Mouse (Mus musculus): ENCODE measurements around the gene Krt7. TPM values are rescaled to one million over a fixed set of nuclear protein-coding genes. Genes with fewer than 3 reads are reported as not detected.

Krt7 gene
- polyA plus RNA-seq, 1 experiment from 2014 or later, result 229 TPM

DNA sequence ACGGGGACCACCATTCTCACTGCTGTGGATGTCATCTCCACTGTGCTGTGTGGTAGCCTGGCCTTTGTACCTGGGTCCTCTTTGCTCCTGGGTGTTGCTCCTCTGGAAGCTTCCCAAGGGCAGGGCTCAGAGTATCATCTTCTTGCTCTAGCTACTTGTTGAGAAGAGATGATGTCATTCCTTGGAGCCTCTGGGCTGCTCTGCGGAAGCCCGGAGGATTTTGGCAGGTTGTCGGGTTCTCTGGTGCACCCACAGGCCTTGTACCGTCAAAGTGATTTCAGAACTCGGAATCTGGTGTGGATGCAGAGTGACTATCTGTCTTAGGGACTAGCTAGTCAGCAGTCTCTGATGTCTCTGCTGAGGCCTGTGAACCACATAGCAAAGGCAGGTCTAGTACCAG is 25.8 kb upstream of the Krt7 start:
- ATAC-seq (replicated peaks; ENCODE audit: low FRiP score, low read depth), result no peak
- Histone ChIP-seq H3K27me3 (ENCODE audit: insufficient read depth, low read length) (no peaks in the 10 kb centered on the region), H3K4me3 (replicated peaks; ENCODE audit: low read depth, low read length) (no peak overlapping the region), H3K36me3 (ENCODE audit: insufficient read depth, low read length) (no peaks in the 10 kb centered on the region), H3K27ac (no peak overlapping the region), H3K4me2 (ENCODE audit: low read length) (no peak overlapping the region), H3K9ac (ENCODE audit: low read depth, low read length) (no peak overlapping the region), H3K4me1 (replicated peaks; ENCODE audit: insufficient read depth, low read length) (no peaks in the 10 kb centered on the region), H3K9me3 (replicated peaks; ENCODE audit: low read length) (no peaks in the 10 kb centered on the region)
- WGBS, result 86% methylated on average over 6 of the region's 6 CpGs
- no peak for TF ChIP-seq CTCF (IDR thresholded peaks at IDR 0.05; ENCODE audit: low read depth)
- DNase-seq (ENCODE audit: low spot score), result no peak

DNA sequence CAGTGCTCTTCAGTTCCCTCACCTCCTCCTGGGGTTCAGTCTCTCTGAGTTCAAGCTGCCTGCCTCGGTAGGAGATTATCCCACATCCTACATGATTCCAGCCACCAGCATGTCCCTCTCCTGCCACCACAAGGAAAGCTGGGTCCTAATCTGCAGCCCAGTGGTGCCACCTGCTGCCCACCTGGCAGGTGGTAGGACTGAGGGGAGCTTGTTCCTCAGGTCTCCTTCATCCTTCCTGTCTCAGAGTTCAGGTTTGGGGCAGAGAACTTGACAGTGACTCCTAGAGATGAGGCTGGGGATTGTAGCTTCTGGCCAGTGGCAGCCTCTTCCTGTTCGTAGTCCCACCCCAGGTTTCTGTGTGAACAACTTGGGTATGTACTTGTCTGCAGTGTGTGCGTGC is 23.7 kb upstream of the Krt7 start:
- Histone ChIP-seq H3K9me3 (replicated peaks; ENCODE audit: low read length) (no peaks in the 10 kb centered on the region), H3K9ac (ENCODE audit: low read depth, low read length) (no peak overlapping the region), H3K4me1 (replicated peaks; ENCODE audit: insufficient read depth, low read length) (no peaks in the 10 kb centered on the region), H3K27me3 (ENCODE audit: insufficient read depth, low read length) (no peaks in the 10 kb centered on the region), H3K27ac (no peak overlapping the region), H3K4me3 (replicated peaks; ENCODE audit: low read depth, low read length) (no peak overlapping the region), H3K4me2 (ENCODE audit: low read length) (no peak overlapping the region), H3K36me3 (ENCODE audit: insufficient read depth, low read length) (no peaks in the 10 kb centered on the region)
- peak; percentile 84 for TF ChIP-seq CTCF (IDR thresholded peaks at IDR 0.05; ENCODE audit: low read depth)
- ATAC-seq (replicated peaks; ENCODE audit: low FRiP score, low read depth) (no peak), DNase-seq (ENCODE audit: low spot score) (no peak)
- WGBS, result 60% methylated on average over 3 of the region's 3 CpGs

DNA sequence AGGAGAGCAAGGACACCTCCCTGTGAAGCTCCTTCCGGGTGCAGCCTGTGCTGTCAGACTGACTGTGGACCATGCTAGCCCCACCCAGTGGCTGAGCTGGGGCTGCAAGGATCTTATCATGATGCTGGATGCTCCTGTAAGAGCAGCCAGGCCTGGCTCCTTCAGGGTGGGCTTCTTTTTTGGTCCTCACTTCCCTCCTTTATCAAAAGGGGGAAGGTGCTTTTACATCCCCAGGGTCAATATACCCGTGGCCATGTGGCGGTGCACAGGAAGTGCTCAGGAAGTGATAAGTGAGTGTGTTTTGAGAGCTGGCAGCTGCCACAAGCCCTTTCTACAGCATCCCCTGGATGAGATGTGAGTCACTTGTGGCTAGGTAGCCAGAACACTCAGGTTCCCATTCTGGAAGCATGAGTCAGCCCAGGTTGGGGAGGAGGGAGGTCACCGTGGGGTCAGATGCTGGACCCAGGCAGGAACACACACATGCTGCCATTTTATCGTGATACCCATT is 22.8 kb upstream of the Krt7 start:
- ATAC-seq (replicated peaks; ENCODE audit: low FRiP score, low read depth) (no peak), DNase-seq (ENCODE audit: low spot score) (no peak)
- Histone ChIP-seq H3K4me1 (replicated peaks; ENCODE audit: insufficient read depth, low read length) (no peaks in the 10 kb centered on the region), H3K27me3 (ENCODE audit: insufficient read depth, low read length) (no peaks in the 10 kb centered on the region), H3K27ac (no peak overlapping the region), H3K36me3 (ENCODE audit: insufficient read depth, low read length) (no peaks in the 10 kb centered on the region), H3K9me3 (replicated peaks; ENCODE audit: low read length) (no peaks in the 10 kb centered on the region), H3K9ac (ENCODE audit: low read depth, low read length) (no peak overlapping the region), H3K4me3 (replicated peaks; ENCODE audit: low read depth, low read length) (no peak overlapping the region), H3K4me2 (ENCODE audit: low read length) (no peak overlapping the region)
- peak; percentile 56 for TF ChIP-seq CTCF (IDR thresholded peaks at IDR 0.05; ENCODE audit: low read depth)
- 53% methylated on average over 5 of the region's 5 CpGs for WGBS

DNA sequence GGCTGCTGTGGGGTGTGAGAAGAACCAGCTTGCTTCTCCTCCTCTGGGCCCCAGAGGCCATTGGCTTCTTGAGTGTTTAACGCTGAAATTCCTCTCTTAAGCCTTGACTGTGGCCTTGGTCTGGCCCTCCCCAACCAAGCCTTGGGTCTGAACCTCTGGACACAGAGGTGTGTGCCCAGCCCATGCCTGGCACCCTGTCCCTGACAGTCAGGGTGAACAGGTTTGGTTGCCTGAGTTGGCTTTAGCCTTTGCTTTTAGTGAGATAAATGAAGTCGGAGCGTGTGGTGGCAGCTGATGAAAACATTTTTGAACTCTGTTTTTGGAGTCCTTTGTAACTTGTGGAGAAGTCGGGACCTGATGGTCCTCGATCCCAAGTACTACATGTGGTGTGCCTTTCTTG is 20.6 kb upstream of the Krt7 start:
- Histone ChIP-seq H3K36me3 (ENCODE audit: insufficient read depth, low read length) (no peaks in the 10 kb centered on the region), H3K4me3 (replicated peaks; ENCODE audit: low read depth, low read length) (no peak overlapping the region), H3K9me3 (replicated peaks; ENCODE audit: low read length) (no peaks in the 10 kb centered on the region), H3K27ac (no peak overlapping the region), H3K9ac (ENCODE audit: low read depth, low read length) (no peak overlapping the region), H3K4me1 (replicated peaks; ENCODE audit: insufficient read depth, low read length) (no peaks in the 10 kb centered on the region), H3K27me3 (ENCODE audit: insufficient read depth, low read length) (no peaks in the 10 kb centered on the region), H3K4me2 (ENCODE audit: low read length) (no peak overlapping the region)
- TF ChIP-seq CTCF (IDR thresholded peaks at IDR 0.05; ENCODE audit: low read depth), result no peak
- DNase-seq (ENCODE audit: low spot score) (no peak), ATAC-seq (replicated peaks; ENCODE audit: low FRiP score, low read depth) (no peak)
- WGBS, result 89% methylated on average over 5 of the region's 5 CpGs

DNA sequence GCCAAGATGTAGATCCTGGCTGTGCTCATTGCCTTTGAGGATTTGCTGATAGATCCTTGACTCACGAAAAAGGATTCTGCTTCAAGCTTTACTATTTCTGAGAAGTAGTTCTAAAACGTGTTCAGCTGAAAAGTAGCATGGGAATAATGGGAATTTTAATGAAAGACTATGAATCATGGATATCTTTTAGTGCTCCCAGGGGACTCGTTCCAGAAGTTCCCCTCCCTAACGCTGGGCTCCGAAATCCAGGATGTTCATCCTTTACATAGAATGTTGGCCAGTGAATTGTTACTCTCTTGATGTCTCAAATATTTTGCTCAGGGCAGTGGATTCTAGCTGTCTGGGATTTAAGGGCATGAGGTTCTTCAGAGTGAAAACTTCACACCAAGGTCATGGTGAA is 18.6 kb upstream of the Krt7 start:
- no peak for TF ChIP-seq CTCF (IDR thresholded peaks at IDR 0.05; ENCODE audit: low read depth)
- no peaks in the 10 kb centered on the region for H3K4me1 ChIP-seq (replicated peaks; ENCODE audit: insufficient read depth, low read length)
- no peak overlapping the region for H3K4me3 ChIP-seq (replicated peaks; ENCODE audit: low read depth, low read length)
- H3K9me3 ChIP-seq (replicated peaks; ENCODE audit: low read length), result no peaks in the 10 kb centered on the region
- H3K27me3 ChIP-seq (ENCODE audit: insufficient read depth, low read length), result no peaks in the 10 kb centered on the region
- H3K27ac ChIP-seq, result no peak overlapping the region
- no peak overlapping the region for H3K9ac ChIP-seq (ENCODE audit: low read depth, low read length)
- 61% methylated on average over 5 of the region's 5 CpGs for WGBS
- ATAC-seq (replicated peaks; ENCODE audit: low FRiP score, low read depth) (no peak), DNase-seq (ENCODE audit: low spot score) (no peak)
- no peak overlapping the region for H3K4me2 ChIP-seq (ENCODE audit: low read length)
- no peaks in the 10 kb centered on the region for H3K36me3 ChIP-seq (ENCODE audit: insufficient read depth, low read length)

DNA sequence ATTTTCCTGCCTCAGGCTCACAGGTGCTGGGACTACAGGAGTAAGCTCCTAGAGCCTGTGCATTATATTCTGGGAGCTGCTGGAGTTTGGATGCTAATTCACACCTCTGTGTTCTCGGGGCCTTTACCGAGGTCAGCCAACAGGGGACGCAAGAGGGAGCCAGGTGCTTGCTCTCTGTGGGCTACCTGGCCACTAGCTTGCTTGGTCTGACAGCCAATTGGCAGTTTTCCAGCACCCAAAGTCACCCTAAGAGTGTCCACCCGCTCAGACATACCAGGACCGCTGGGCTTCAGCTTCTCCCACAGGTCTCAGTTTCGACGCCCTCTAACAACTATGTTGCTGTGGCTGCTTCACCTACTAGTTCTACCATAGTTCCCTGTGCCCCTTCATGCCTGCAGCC is 15.9 kb upstream of the Krt7 start:
- Histone ChIP-seq H3K9ac (ENCODE audit: low read depth, low read length) (no peak overlapping the region), H3K4me3 (replicated peaks; ENCODE audit: low read depth, low read length) (no peak overlapping the region), H3K9me3 (replicated peaks; ENCODE audit: low read length) (no peaks in the 10 kb centered on the region), H3K27ac (no peak overlapping the region), H3K27me3 (ENCODE audit: insufficient read depth, low read length) (no peaks in the 10 kb centered on the region), H3K4me1 (replicated peaks; ENCODE audit: insufficient read depth, low read length) (no peaks in the 10 kb centered on the region), H3K4me2 (ENCODE audit: low read length) (no peak overlapping the region), H3K36me3 (ENCODE audit: insufficient read depth, low read length) (no peaks in the 10 kb centered on the region)
- peak; percentile 61; the same call in 1 of the 2 replicates for ATAC-seq (replicated peaks; ENCODE audit: low FRiP score, low read depth)
- no peak for DNase-seq (ENCODE audit: low spot score)
- peak; percentile 37 for TF ChIP-seq CTCF (IDR thresholded peaks at IDR 0.05; ENCODE audit: low read depth)
- 50% methylated on average over 7 of the region's 7 CpGs for WGBS

DNA sequence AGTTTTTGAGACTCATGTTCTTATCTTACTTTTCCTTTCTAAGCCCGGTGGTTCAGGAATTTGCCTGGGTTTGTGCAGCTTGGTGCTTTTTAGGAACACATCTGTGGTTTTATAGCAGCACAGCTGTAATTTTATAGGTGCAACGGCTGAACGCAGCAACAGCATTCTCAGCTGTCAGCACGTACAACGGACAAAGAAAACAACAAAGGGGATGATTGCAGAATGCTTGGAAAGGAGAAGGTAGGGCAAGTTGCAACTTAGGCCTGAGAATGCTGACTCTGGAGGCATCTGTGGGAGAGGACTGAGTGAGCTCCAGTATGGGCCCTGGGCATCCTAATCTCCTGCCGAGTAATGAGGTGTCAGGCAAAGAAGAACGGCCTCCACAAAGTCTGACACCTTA is 14.4 kb upstream of the Krt7 start:
- 22% methylated on average over 7 of the region's 7 CpGs for WGBS
- H3K4me3 ChIP-seq (replicated peaks; ENCODE audit: low read depth, low read length), result no peak overlapping the region
- ATAC-seq (replicated peaks; ENCODE audit: low FRiP score, low read depth) (no peak), DNase-seq (ENCODE audit: low spot score) (no peak)
- H3K36me3 ChIP-seq (ENCODE audit: insufficient read depth, low read length), result no peaks in the 10 kb centered on the region
- H3K27ac ChIP-seq, result no peak overlapping the region
- H3K9me3 ChIP-seq (replicated peaks; ENCODE audit: low read length), result no peaks in the 10 kb centered on the region
- H3K27me3 ChIP-seq (ENCODE audit: insufficient read depth, low read length), result no peaks in the 10 kb centered on the region
- H3K4me2 ChIP-seq (ENCODE audit: low read length), result no peak overlapping the region
- no peak for TF ChIP-seq CTCF (IDR thresholded peaks at IDR 0.05; ENCODE audit: low read depth)
- H3K9ac ChIP-seq (ENCODE audit: low read depth, low read length), result no peak overlapping the region
- no peaks in the 10 kb centered on the region for H3K4me1 ChIP-seq (replicated peaks; ENCODE audit: insufficient read depth, low read length)

All from kidney, postnatal 0 days (tissue).